Mouse (Mus musculus) megakaryocyte, embryonic 14.5 days (primary cell): Measurements from ENCODE around the gene 2810408A11Rik.

Experiments used
- FLI1 ChIP-seq: IDR thresholded peaks from 2 replicates; pipeline ENCODE4 v1.6.1; 2012; ENCODE audit warnings: low read length, inconsistent platforms, mixed read lengths
- GATA1 ChIP-seq: IDR thresholded peaks from 3 replicates; pipeline ENCODE4 v1.6.1; 2012; ENCODE audit warnings: mixed read lengths, low read length, inconsistent platforms, borderline replicate concordance

DNA sequence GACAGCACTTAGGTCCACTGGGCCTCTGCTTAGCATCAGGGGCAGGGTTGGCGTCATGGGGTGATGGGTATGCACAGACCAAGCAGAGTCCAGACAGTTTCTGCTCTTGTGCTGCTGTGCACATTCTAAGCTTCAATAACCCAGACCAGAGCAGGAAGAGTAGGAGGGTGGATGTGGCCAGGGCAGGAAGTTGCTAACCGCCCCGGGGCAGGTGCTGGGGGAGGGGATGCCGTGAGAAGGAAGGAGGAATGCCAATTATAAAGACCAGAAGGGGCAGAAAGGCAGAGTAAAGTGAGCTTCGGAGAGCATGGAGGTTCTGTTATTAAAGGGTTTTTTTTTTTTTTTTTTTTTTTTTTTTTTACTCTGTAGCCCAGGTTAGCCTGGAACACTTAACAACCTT lies 6.1 kb downstream of the 2810408A11Rik start:
- TF ChIP-seq FLI1: no peak
- TF ChIP-seq GATA1: no peak
